Mouse (Mus musculus) forebrain, postnatal 0 days (tissue): Measurements from ENCODE around the gene Tob2. TPM values are rescaled to one million over a fixed set of nuclear protein-coding genes. Genes with fewer than 3 reads are reported as not detected.

Source experiments
- ATAC-seq: fragments of 200-750 bp; cut with Nextera tagmentation; 2 replicates; pipeline ENCODE4 v1.8.0; 2017; ENCODE audit warnings: mild to moderate bottlenecking, moderate library complexity
- DNase-seq: peaks from one replicate; pipeline ENCODE4 v3.0.0-alpha.2; 2015
- H3K27ac ChIP-seq: fragments of 300-500 bp; sonication (generic); 2 replicates; pipeline ENCODE4 v1.5.1; 2014; ENCODE audit warnings: low read depth, mild to moderate bottlenecking, antibody characterized with exemption, low read length, moderate library complexity, mixed read lengths
- H3K27me3 ChIP-seq: fragments of 300-500 bp; sonication (generic); 2 replicates; pipeline ENCODE4 v1.6.1; 2014; ENCODE audit warnings: mild to moderate bottlenecking, low read length, mixed read lengths; ENCODE audit not compliant: insufficient read depth
- H3K36me3 ChIP-seq: fragments of 300-500 bp; sonication (generic); 2 replicates; pipeline ENCODE4 v1.6.1; 2014; ENCODE audit warnings: mild to moderate bottlenecking, moderate library complexity; ENCODE audit not compliant: insufficient read depth
- H3K4me1 ChIP-seq: fragments of 300-500 bp; sonication (generic); 2 replicates; pipeline ENCODE4 v1.6.1; 2014; ENCODE audit warnings: antibody characterized with exemption; ENCODE audit not compliant: insufficient read depth
- H3K4me2 ChIP-seq: fragments of 300-500 bp; sonication (generic); 2 replicates; pipeline ENCODE4 v1.6.1; 2014; ENCODE audit warnings: low read depth, mild to moderate bottlenecking, moderate library complexity
- H3K4me3 ChIP-seq: fragments of 300-500 bp; sonication (generic); 2 replicates; pipeline ENCODE4 v1.5.1; 2014; ENCODE audit warnings: low read depth, low read length, mixed read lengths
- H3K9ac ChIP-seq: fragments of 300-500 bp; sonication (generic); 2 replicates; pipeline ENCODE4 v1.6.1; 2014; ENCODE audit warnings: mild to moderate bottlenecking
- H3K9me3 ChIP-seq: fragments of 300-500 bp; sonication (generic); 2 replicates; pipeline ENCODE4 v1.6.1; 2016; ENCODE audit warnings: low read length
- CTCF ChIP-seq: sonication (generic); IDR thresholded peaks from 2 replicates; pipeline ENCODE4 v1.5.1; 2016; ENCODE audit warnings: antibody characterized with exemption, control low read depth, low read depth
- WGBS: fragments of 180-500 bp; shearing (Covaris S2); extraction: QIAGEN DNeasy Blood & Tissue Kit; methylation state at CpG from one replicate; pipeline ENCODE4 v1.1.7; 2014; 5-methylcytosine and 5-hydroxymethylcytosine counted together
- polyA plus RNA-seq: library from polyadenylated mRNA; unstranded; fragments of >200 nt; fragmentation: Nextera tagmentation; extraction: Ambion mirVana; gene quantifications from 2 replicates; pipeline ENCODE4 v1.2.1, GENCODE M21; 2015
- total RNA-seq: library from RNA; depleted of rRNA; stranded (reverse); fragments of >200 nt; gene quantifications from 2 replicates; pipeline ENCODE4 v1.2.3, GENCODE M21; 2014; rRNA removed

The Tob2 gene
- total RNA-seq (9.2 and 13.0 TPM in 2 replicates), polyA plus RNA-seq (11.4 TPM in 2 replicates)

- 1% methylated on average over 44 of the region's 44 CpGs for WGBS
- peak within 1 kb of the TSS; percentile 81 for H3K4me3 ChIP-seq
- H3K27me3 ChIP-seq = no peaks in the 10 kb centered on the region
- peaks cover 3% of the 10 kb centered on the region; the same call in 1 of the 2 replicates for H3K36me3 ChIP-seq
- peak within 1 kb of the TSS; percentile 67 for H3K9ac ChIP-seq
- H3K4me2 ChIP-seq = peak within 1 kb of the TSS; percentile 85
- H3K4me1 ChIP-seq = peaks cover 14% of the 10 kb centered on the region
- peak; percentile 35 for TF ChIP-seq CTCF
- DNase-seq (peak; percentile 83), ATAC-seq (no peak)
- peak within 1 kb of the TSS; percentile 95 for H3K27ac ChIP-seq
- H3K9me3 ChIP-seq = no peaks in the 10 kb centered on the region
These were observed at the start of gene Tob2 for GRCm38 (mm10) chr15:81858517-81859329. Tob2 (minus strand) TSS chr15:81858796.

GRCm38 (mm10) chr15:81907953-81908352 is 49.4 kb upstream of the Tob2 start:
- ATAC-seq (no peak), DNase-seq (no peak)
- Histone ChIP-seq H3K27ac (no peak overlapping the region), H3K4me2 (no peak overlapping the region), H3K36me3 (peaks cover 89% of the 10 kb centered on the region), H3K27me3 (no peaks in the 10 kb centered on the region), H3K9ac (no peak overlapping the region), H3K9me3 (no peaks in the 10 kb centered on the region), H3K4me1 (no peaks in the 10 kb centered on the region), H3K4me3 (no peak overlapping the region)
- 88% methylated on average over 8 of the region's 8 CpGs for WGBS
- no peak for TF ChIP-seq CTCF

- no peaks in the 10 kb centered on the region for H3K4me1 ChIP-seq
- DNase-seq (peak; percentile 75), ATAC-seq (peak; percentile 27; the same call in 1 of the 2 replicates)
- no peak overlapping the region for H3K4me2 ChIP-seq
- H3K9me3 ChIP-seq = no peaks in the 10 kb centered on the region
- no peaks in the 10 kb centered on the region for H3K27me3 ChIP-seq
- peaks cover 87% of the 10 kb centered on the region for H3K36me3 ChIP-seq
- no peak overlapping the region for H3K4me3 ChIP-seq
- TF ChIP-seq CTCF = peak; percentile 81
- no peak overlapping the region for H3K9ac ChIP-seq
- WGBS = 34% methylated on average over 2 of the region's 2 CpGs
- no peak overlapping the region for H3K27ac ChIP-seq
These were observed 46.3 kb upstream of the Tob2 start for GRCm38 (mm10) chr15:81904939-81905338.

- Histone ChIP-seq H3K4me1 (no peaks in the 10 kb centered on the region), H3K36me3 (peaks cover 79% of the 10 kb centered on the region), H3K4me2 (no peak overlapping the region), H3K9me3 (no peaks in the 10 kb centered on the region), H3K27ac (no peak overlapping the region), H3K4me3 (no peak overlapping the region), H3K9ac (no peak overlapping the region), H3K27me3 (no peaks in the 10 kb centered on the region)
- DNase-seq = no peak
- 76% methylated on average over 2 of the region's 2 CpGs for WGBS
- no peak for TF ChIP-seq CTCF
- ATAC-seq = no peak
These were observed 40.2 kb upstream of the Tob2 start for GRCm38 (mm10) chr15:81898751-81899150.

- no peak for DNase-seq
- Histone ChIP-seq H3K4me1 (no peaks in the 10 kb centered on the region), H3K36me3 (peaks cover 69% of the 10 kb centered on the region), H3K9ac (no peak overlapping the region), H3K4me2 (no peak overlapping the region), H3K27ac (no peak overlapping the region), H3K9me3 (no peaks in the 10 kb centered on the region), H3K27me3 (no peaks in the 10 kb centered on the region), H3K4me3 (no peak overlapping the region)
- ATAC-seq = no peak
- TF ChIP-seq CTCF = no peak
- WGBS = 88% methylated on average over 5 of the region's 5 CpGs
These were observed 39.1 kb upstream of the Tob2 start for GRCm38 (mm10) chr15:81897607-81898285.

- Histone ChIP-seq H3K4me2 (no peak overlapping the region), H3K4me1 (no peaks in the 10 kb centered on the region), H3K4me3 (no peak overlapping the region), H3K36me3 (peaks cover 72% of the 10 kb centered on the region), H3K27me3 (no peaks in the 10 kb centered on the region), H3K27ac (peak overlapping the region; percentile 9; the same call in 1 of the 2 replicates), H3K9ac (no peak overlapping the region), H3K9me3 (no peaks in the 10 kb centered on the region)
- WGBS = 87% methylated on average over 2 of the region's 2 CpGs
- ATAC-seq = no peak; the same call in 1 of the 2 replicates
- DNase-seq = no peak
- TF ChIP-seq CTCF = no peak
These were observed 37.8 kb upstream of the Tob2 start for GRCm38 (mm10) chr15:81896407-81896806.

GRCm38 (mm10) chr15:81894002-81894401 is 35.4 kb upstream of the Tob2 start:
- 88% methylated on average over 1 of the region's 1 CpGs for WGBS
- Histone ChIP-seq H3K4me1 (no peaks in the 10 kb centered on the region), H3K9me3 (no peaks in the 10 kb centered on the region), H3K36me3 (peaks cover 73% of the 10 kb centered on the region), H3K4me2 (no peak overlapping the region), H3K4me3 (no peak overlapping the region), H3K27me3 (no peaks in the 10 kb centered on the region), H3K9ac (no peak overlapping the region), H3K27ac (no peak overlapping the region)
- TF ChIP-seq CTCF = no peak
- no peak for ATAC-seq
- DNase-seq = no peak
